Mouse (Mus musculus) ES-Bruce4 (cell line): ENCODE data around the gene Lce1e. TPM values are rescaled to one million over a fixed set of nuclear protein-coding genes. Genes with fewer than 3 reads are reported as not detected.
A peak's percentile ranks its signal among the peaks of the same experiment; 100 is the strongest.
"Not testable (repeated sequence)": the region's sequence is repeated elsewhere in the genome, so short reads cannot be mapped to it uniquely, and the experiment has no call there.

ENCODE experiments used
- H3K27ac ChIP-seq: 2 replicates; pipeline ENCODE4 v1.5.1; 2012; ENCODE audit warnings: low read length, inconsistent platforms; ENCODE audit not compliant: insufficient read depth
- H3K27me3 ChIP-seq: 2 replicates; pipeline ENCODE4 v1.6.1; 2012; ENCODE audit warnings: mild to moderate bottlenecking, low read length, inconsistent platforms; ENCODE audit not compliant: control insufficient read depth, poor library complexity, insufficient read depth, severe bottlenecking
- H3K36me3 ChIP-seq: 2 replicates; pipeline ENCODE4 v1.6.1; 2012; ENCODE audit warnings: inconsistent platforms, mild to moderate bottlenecking, low read length, moderate library complexity; ENCODE audit not compliant: control insufficient read depth, poor library complexity, insufficient read depth, severe bottlenecking
- H3K4me1 ChIP-seq: one replicate; pipeline ENCODE4 v1.8.1; 2011; ENCODE audit warnings: low read length; ENCODE audit not compliant: control insufficient read depth, insufficient read depth
- H3K4me3 ChIP-seq: 2 replicates; pipeline ENCODE4 v1.5.1; 2011; ENCODE audit warnings: low read depth, mild to moderate bottlenecking, low read length
- H3K9ac ChIP-seq: 2 replicates; pipeline ENCODE4 v1.6.1; 2012; ENCODE audit warnings: low read depth, mild to moderate bottlenecking, inconsistent platforms; ENCODE audit not compliant: poor library complexity, severe bottlenecking
- H3K9me3 ChIP-seq: replicated peaks from 2 replicates; pipeline ENCODE4 v1.6.1; 2012; ENCODE audit warnings: mild to moderate bottlenecking, low read length, inconsistent platforms; ENCODE audit not compliant: control insufficient read depth, poor library complexity, insufficient read depth, severe bottlenecking
- CTCF ChIP-seq: IDR thresholded peaks from one replicate; pipeline ENCODE4 v1.8.1; 2011; ENCODE audit warnings: low read depth, low read length
- EP300 ChIP-seq: IDR thresholded peaks from 2 replicates; pipeline ENCODE4 v1.6.1; 2011; ENCODE audit warnings: low read depth, low read length; ENCODE audit not compliant: insufficient read depth
- POLR2A ChIP-seq: IDR thresholded peaks from one replicate; pipeline ENCODE4 v1.8.1; 2011; ENCODE audit warnings: low read length; ENCODE audit not compliant: insufficient read depth
- polyA plus RNA-seq: library from polyadenylated mRNA; stranded (reverse); fragments of >200 nt; gene quantifications from 2 replicates; pipeline ENCODE4 v1.2.4, GENCODE M21; 2011; ENCODE audit warnings: low read depth; ENCODE audit not compliant: missing spikeins, insufficient read depth, insufficient read length

Lce1e gene
- polyA plus RNA-seq, 1 experiment, result not detected

DNA sequence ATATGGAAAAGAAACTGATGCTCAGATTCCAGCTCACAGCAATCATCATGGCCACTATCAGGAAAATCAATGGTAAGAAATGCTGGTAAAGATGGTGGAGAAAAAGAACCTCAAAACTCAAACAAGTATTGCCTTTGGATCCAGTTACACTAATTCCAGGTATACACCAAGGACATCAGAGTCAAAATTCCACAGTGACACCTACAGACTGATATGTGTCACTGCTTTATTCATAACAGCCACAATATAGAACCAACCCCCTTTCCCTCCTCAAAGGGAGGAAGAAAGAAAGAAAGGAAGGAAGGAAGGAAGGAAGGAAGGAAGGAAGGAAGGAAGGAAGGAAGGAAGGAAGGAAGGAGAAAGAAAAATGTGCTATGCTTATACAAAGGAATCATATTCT lies 6.2 kb upstream of the Lce1e start:
- Histone ChIP-seq H3K4me3 (no peak overlapping the region), H3K27ac (no peak overlapping the region), H3K9ac (no peak overlapping the region), H3K9me3 (no peaks in the 10 kb centered on the region), H3K27me3 (no peaks in the 10 kb centered on the region), H3K4me1 (no peaks in the 10 kb centered on the region), H3K36me3 (no peaks in the 10 kb centered on the region)
- TF ChIP-seq CTCF (no peak), POLR2A (no peak), EP300 (no peak)

DNA sequence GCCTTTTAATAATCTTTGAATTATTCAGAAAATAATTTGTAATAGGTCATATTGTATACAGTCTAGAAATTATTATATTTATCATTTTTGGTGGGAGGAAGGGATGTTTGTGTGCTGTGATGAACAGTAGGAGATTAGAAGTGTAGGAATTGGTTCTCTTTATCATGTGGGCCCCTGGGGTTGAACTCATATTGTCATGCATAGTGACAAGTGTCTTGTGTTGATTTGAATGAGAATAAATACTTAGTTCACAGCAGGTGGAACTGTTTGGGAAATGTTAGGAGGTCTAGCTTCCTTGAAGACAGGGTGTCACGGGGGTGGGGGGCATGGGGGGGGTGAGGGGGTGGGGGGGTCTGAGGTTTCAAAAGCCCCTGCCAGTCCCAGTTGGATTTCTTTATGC lies 14.3 kb downstream of the Lce1e start:
- Histone ChIP-seq H3K27ac (no peak overlapping the region), H3K36me3 (no peaks in the 10 kb centered on the region), H3K4me1 (no peaks in the 10 kb centered on the region), H3K9ac (no peak overlapping the region), H3K4me3 (no peak overlapping the region), H3K27me3 (no peaks in the 10 kb centered on the region; the same call in none of the 2 replicates), H3K9me3 (no peaks in the 10 kb centered on the region)
- TF ChIP-seq POLR2A, result no peak
- no peak for TF ChIP-seq EP300
- no peak for TF ChIP-seq CTCF

DNA sequence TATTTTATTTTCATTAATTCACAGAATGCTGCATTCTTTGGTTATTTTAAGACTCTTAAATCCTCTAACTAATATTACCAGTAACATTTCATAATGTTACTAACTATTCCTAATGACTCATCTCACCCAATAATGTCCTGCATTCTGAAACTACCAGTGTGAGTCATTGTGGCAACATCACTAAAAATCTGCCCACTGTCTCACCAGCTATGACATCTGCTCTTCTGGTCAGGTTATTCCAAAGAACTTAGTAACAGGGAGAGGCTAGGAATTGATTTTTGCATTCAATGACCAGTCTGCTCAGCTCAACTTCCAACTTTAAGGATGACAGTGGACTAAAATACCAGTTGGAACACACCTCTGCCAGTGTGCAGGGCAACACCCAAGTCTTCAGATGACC lies 17.2 kb downstream of the Lce1e start:
- TF ChIP-seq CTCF (no peak), POLR2A (no peak), EP300 (no peak)
- Histone ChIP-seq H3K9me3 (no peaks in the 10 kb centered on the region), H3K27me3 (no peaks in the 10 kb centered on the region; the same call in none of the 2 replicates), H3K36me3 (no peaks in the 10 kb centered on the region), H3K4me1 (no peaks in the 10 kb centered on the region), H3K9ac (no peak overlapping the region), H3K27ac (no peak overlapping the region), H3K4me3 (no peak overlapping the region)

DNA sequence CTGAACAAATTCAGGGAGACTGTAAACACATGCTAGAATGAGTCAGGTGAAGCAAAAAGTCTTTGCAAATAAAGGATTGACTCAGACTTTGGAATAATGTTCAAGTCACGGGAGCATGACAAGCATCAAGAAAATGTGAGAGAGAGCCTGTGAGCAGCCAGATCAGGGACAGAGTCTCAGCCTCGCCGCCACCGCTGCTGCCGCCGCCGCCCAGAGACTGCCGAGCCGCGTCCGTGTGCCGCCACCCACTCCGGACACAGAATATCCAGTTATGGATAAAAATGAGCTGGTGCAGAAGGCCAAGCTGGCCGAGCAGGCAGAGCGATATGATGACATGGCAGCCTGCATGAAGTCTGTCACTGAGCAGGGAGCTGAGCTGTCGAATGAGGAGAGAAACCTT lies 19.7 kb downstream of the Lce1e start:
- not testable (repeated sequence) for H3K27ac ChIP-seq, H3K36me3 ChIP-seq, H3K9me3 ChIP-seq, H3K27me3 ChIP-seq, H3K4me1 ChIP-seq, H3K9ac ChIP-seq
- H3K4me3 ChIP-seq, result peak overlapping the region; percentile 50

DNA sequence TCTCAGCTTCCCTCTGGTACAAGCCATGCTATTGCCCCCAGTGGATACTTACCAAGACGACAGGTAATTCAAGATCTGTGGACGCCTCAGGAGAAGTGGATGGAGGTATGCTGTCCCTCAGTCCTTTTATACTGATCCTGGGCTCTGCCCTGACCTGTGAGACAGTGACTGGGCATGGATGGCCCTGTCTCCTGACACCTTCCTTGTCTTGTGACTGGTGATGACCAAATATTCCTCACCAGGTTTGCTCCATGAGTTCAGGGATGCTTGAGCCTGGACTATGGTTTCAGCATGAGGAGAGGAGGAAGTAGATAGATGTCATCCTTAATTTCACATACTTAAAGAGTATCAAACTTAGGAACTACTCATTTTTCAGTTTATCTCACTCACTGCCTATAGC lies 21.8 kb downstream of the Lce1e start, which contains the start of gene Lce1d:
Gene Lce1d (minus strand): TSS at position 101 of the 400 bp plus-strand sequence.
- H3K36me3 ChIP-seq, result no peaks in the 10 kb centered on the region
- H3K4me1 ChIP-seq, result no peaks in the 10 kb centered on the region
- TF ChIP-seq EP300, result no peak
- TF ChIP-seq CTCF, result no peak
- no peak for TF ChIP-seq POLR2A
- no peak within 1 kb of the TSS for H3K4me3 ChIP-seq
- no peak within 1 kb of the TSS for H3K27ac ChIP-seq
- no peaks in the 10 kb centered on the region for H3K9me3 ChIP-seq
- no peaks in the 10 kb centered on the region for H3K27me3 ChIP-seq
- H3K9ac ChIP-seq, result no peak within 1 kb of the TSS

DNA sequence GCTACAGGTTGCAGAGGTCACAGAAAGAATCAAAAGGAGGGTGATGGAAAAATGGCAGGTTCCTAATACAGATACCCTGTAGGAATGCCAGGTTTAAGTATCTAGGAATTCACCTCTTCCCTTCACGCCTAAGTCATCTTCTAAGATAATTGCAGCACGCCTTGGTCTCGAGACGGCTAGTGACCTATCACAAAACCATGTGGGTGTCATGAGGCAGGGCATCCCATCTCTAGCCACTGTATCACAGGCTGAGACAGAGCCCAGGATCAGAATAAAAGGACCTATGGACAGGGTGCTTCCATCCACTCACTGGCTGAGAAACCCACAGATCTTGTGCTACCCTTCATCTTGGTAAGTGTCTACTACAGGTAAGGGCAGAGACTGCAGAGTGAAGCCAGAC lies 29.9 kb downstream of the Lce1e start, which contains the start of gene Lce1c:
Gene Lce1c (plus strand): TSS at position 301 of the 400 bp plus-strand sequence.
- Histone ChIP-seq H3K4me3 (no peak within 1 kb of the TSS), H3K36me3 (no peaks in the 10 kb centered on the region), H3K9me3 (no peaks in the 10 kb centered on the region), H3K27ac (no peak within 1 kb of the TSS), H3K4me1 (no peaks in the 10 kb centered on the region), H3K9ac (no peak within 1 kb of the TSS), H3K27me3 (no peaks in the 10 kb centered on the region)
- TF ChIP-seq EP300 (no peak), POLR2A (no peak), CTCF (no peak)
